Mouse (Mus musculus) embryonic facial prominence, embryonic 12.5 days (tissue): ENCODE data around the gene Lrrc29. TPM values are rescaled to one million over a fixed set of nuclear protein-coding genes. Genes with fewer than 3 reads are reported as not detected.

Experiments
- ATAC-seq: fragments of 200-750 bp; cut with Nextera tagmentation; 2 replicates; pipeline ENCODE4 v1.8.0; 2017; ENCODE audit not compliant: insufficient number of reproducible peaks, insufficient read depth, low FRiP score, low TSS enrichment
- H3K27ac ChIP-seq: fragments of 300-500 bp; sonication (generic); 2 replicates; pipeline ENCODE4 v1.5.1; 2016; ENCODE audit warnings: mild to moderate bottlenecking
- H3K27me3 ChIP-seq: fragments of 300-500 bp; sonication (generic); 2 replicates; pipeline ENCODE4 v1.6.1; 2016; ENCODE audit warnings: mild to moderate bottlenecking, moderate library complexity
- H3K36me3 ChIP-seq: fragments of 300-500 bp; sonication (generic); 2 replicates; pipeline ENCODE4 v1.6.1; 2016; ENCODE audit warnings: mild to moderate bottlenecking
- H3K4me1 ChIP-seq: fragments of 300-500 bp; sonication (generic); 2 replicates; pipeline ENCODE4 v1.6.1; 2016
- H3K4me2 ChIP-seq: fragments of 300-500 bp; sonication (generic); replicated peaks from 2 replicates; pipeline ENCODE4 v1.6.1; 2016; ENCODE audit warnings: mild to moderate bottlenecking, moderate library complexity
- H3K4me3 ChIP-seq: fragments of 300-500 bp; sonication (generic); 2 replicates; pipeline ENCODE4 v1.5.1; 2016; ENCODE audit warnings: mild to moderate bottlenecking
- H3K9ac ChIP-seq: fragments of 300-500 bp; sonication (generic); 2 replicates; pipeline ENCODE4 v1.6.1; 2016; ENCODE audit warnings: mild to moderate bottlenecking, moderate library complexity
- H3K9me3 ChIP-seq: fragments of 300-500 bp; sonication (generic); 2 replicates; pipeline ENCODE4 v1.6.1; 2016; ENCODE audit warnings: mild to moderate bottlenecking, moderate library complexity
- WGBS: fragments of 180-500 bp; shearing (Covaris S2); methylation state at CpG from one replicate; pipeline ENCODE4 v1.1.7; 2016; 5-methylcytosine and 5-hydroxymethylcytosine counted together
- polyA plus RNA-seq: library from polyadenylated mRNA; unstranded; fragments of >200 nt; fragmentation: Nextera tagmentation; extraction: Ambion mirVana; gene quantifications from 2 replicates; pipeline ENCODE4 v1.2.1, GENCODE M21; 2016

Lrrc29 gene
- polyA plus RNA-seq, 1 experiment from 2014 or later: 1.8 TPM

GRCm38 (mm10) chr8:105305211-105306145 lies 20.6 kb downstream of the Lrrc29 start, which contains the start of gene Elmo3:
Gene Elmo3, plus strand, starts transcription at chr8:105305601.
- Histone ChIP-seq H3K27ac (peak within 1 kb of the TSS; percentile 73), H3K27me3 (no peaks in the 10 kb centered on the region), H3K4me1 (peaks cover 25% of the 10 kb centered on the region), H3K4me2 (peak within 1 kb of the TSS; percentile 74), H3K4me3 (peak within 1 kb of the TSS; percentile 32), H3K9ac (peak within 1 kb of the TSS; percentile 49), H3K36me3 (peaks cover 65% of the 10 kb centered on the region), H3K9me3 (no peaks in the 10 kb centered on the region)
- ATAC-seq: peak; percentile 49
- 6% methylated on average over 29 of the region's 30 CpGs for WGBS

DNA sequence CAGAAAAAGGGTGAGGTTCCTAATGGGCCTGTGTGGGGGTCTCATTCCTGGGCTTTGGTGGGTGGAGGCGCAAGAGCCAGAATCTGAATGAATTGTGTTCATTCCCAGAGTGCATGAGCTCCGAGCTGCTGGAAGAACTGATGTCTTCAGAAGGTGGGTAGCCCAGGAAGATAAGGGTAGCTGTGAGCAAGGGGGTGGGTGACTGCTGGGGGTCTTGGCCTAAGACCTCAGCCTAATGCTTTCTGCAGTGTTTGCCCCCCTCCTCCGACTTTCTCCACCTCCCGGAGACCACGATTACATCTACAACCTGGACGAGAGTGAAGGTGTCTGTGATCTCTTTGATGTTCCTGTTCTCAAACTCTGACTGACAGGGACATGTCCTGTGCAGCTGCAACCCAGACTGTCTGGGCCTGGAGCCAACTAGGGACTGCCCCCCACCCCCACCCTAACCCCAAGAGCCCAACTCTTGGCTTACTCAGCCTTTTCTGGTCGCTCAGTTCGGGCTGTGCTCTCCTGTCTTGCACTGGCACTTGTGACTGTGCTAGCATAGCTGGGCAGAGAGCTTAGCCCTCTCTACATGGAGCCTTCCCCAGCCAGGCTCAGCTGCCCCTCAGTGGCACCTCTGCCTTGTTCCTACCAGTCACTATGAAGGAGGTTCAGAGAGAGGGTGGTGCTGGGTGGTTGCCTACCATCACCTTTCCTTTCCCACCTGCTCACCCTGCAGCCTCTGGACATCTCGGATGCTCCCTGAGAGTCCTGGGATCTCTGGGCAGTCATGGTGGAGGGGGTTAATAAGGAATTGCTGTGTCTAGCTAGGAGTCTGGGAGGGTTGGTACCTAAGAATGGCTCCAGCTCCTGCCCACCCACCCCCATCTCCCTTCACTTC lies 21.5 kb downstream of the Lrrc29 start:
- Histone ChIP-seq H3K9ac (no peak overlapping the region), H3K4me3 (no peak overlapping the region), H3K27me3 (no peaks in the 10 kb centered on the region), H3K4me2 (no peak overlapping the region), H3K27ac (peak overlapping the region; percentile 51; the same call in 1 of the 2 replicates), H3K9me3 (no peaks in the 10 kb centered on the region), H3K36me3 (peaks cover 73% of the 10 kb centered on the region), H3K4me1 (peaks cover 25% of the 10 kb centered on the region)
- 69% methylated on average over 9 of the region's 9 CpGs for WGBS
- ATAC-seq: no peak

GRCm38 (mm10) chr8:105303874-105304273 lies 22.2 kb downstream of the Lrrc29 start:
- Histone ChIP-seq H3K4me3 (no peak overlapping the region), H3K27ac (0 out of 2 replicates have a peak overlapping the region, but pooled peaks have one; percentile 51), H3K9me3 (no peaks in the 10 kb centered on the region), H3K36me3 (peaks cover 76% of the 10 kb centered on the region), H3K9ac (no peak overlapping the region), H3K4me1 (peaks cover 28% of the 10 kb centered on the region), H3K27me3 (no peaks in the 10 kb centered on the region), H3K4me2 (no peak overlapping the region)
- 88% methylated on average over 9 of the region's 9 CpGs for WGBS
- ATAC-seq: no peak

GRCm38 (mm10) chr8:105303396-105303795 lies 22.7 kb downstream of the Lrrc29 start:
- Histone ChIP-seq H3K9ac (no peak overlapping the region), H3K9me3 (no peaks in the 10 kb centered on the region), H3K4me2 (no peak overlapping the region), H3K27ac (no peak overlapping the region), H3K4me1 (peaks cover 32% of the 10 kb centered on the region), H3K27me3 (no peaks in the 10 kb centered on the region), H3K4me3 (no peak overlapping the region), H3K36me3 (peaks cover 72% of the 10 kb centered on the region)
- ATAC-seq: no peak
- 87% methylated on average over 8 of the region's 8 CpGs for WGBS

- Histone ChIP-seq H3K36me3 (peaks cover 54% of the 10 kb centered on the region), H3K9me3 (no peaks in the 10 kb centered on the region), H3K4me3 (no peak overlapping the region), H3K4me1 (peaks cover 19% of the 10 kb centered on the region), H3K27ac (no peak overlapping the region), H3K27me3 (no peaks in the 10 kb centered on the region), H3K9ac (no peak overlapping the region), H3K4me2 (no peak overlapping the region)
- no peak for ATAC-seq
- WGBS: 92% methylated on average over 8 of the region's 8 CpGs
Measured at GRCm38 (mm10) chr8:105299962-105300361, 26.1 kb downstream of the Lrrc29 start.

DNA sequence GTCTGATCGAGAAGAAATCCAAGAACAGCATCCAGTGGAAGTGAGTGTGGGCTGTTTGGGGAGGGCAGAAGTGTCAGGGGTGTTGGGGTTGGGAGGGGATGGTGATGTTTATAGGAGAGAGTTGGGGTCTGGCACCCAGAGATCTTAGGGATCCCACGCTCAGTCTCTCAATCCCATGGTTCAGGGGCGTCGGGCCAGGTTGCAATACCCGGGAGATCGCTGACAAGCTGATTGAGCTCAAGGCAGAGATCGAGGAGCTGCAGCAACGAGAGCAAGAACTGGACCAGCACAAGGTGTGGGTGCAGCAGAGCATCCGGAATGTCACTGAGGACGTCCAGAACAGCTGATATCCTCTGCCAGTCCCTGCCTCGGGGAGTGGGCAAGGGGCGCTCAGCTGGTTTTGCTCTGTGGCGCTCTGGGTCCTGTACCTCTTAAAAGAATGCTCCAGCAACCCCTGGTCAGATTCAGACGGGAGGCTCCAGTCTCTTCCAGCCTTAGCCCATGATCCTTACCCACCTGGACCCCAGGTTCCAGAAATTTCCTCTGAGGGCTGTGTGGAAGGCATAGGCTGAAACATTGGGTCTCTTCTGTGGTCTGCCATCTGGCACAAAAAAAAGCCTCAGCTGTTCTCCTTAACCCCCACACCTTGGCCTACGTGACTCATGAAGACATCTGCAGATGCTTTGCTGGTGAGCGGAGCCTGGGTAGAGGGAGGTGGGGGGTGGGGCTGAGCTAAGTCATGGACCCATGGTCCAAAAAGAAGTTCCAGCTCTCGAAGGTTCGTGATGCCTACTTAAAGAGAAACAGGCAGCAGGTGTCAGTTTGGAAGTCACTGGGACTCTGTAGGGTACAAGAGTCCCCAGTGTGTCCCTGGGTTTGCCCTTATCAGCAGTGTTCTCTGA lies 27.5 kb downstream of the Lrrc29 start:
- Histone ChIP-seq H3K4me3 (peak overlapping the region; percentile 96), H3K9ac (peak overlapping the region; percentile 93), H3K9me3 (no peaks in the 10 kb centered on the region), H3K27ac (no peak overlapping the region), H3K4me2 (peak overlapping the region; percentile 98), H3K4me1 (peaks cover 11% of the 10 kb centered on the region), H3K36me3 (peaks cover 45% of the 10 kb centered on the region), H3K27me3 (0 out of 2 replicates have a peak, but pooled peaks cover 3% of the 10 kb centered on the region)
- 55% methylated on average over 18 of the region's 18 CpGs for WGBS
- no peak for ATAC-seq

GRCm38 (mm10) chr8:105297511-105298192 lies 28.4 kb downstream of the Lrrc29 start, which contains the start of gene E2f4:
Gene E2f4, plus strand, starts transcription at chr8:105297663.
- H3K27ac ChIP-seq: peak within 1 kb of the TSS; percentile 50; the same call in 1 of the 2 replicates
- H3K36me3 ChIP-seq: peaks cover 36% of the 10 kb centered on the region
- peaks cover 8% of the 10 kb centered on the region; the same call in 1 of the 2 replicates for H3K27me3 ChIP-seq
- H3K4me1 ChIP-seq: peaks cover 11% of the 10 kb centered on the region
- H3K4me3 ChIP-seq: peak within 1 kb of the TSS; percentile 96
- no peaks in the 10 kb centered on the region for H3K9me3 ChIP-seq
- under 1% methylated on average over 53 of the region's 58 CpGs for WGBS
- peak within 1 kb of the TSS; percentile 93 for H3K9ac ChIP-seq
- peak; percentile 73 for ATAC-seq
- H3K4me2 ChIP-seq: peak within 1 kb of the TSS; percentile 98

DNA sequence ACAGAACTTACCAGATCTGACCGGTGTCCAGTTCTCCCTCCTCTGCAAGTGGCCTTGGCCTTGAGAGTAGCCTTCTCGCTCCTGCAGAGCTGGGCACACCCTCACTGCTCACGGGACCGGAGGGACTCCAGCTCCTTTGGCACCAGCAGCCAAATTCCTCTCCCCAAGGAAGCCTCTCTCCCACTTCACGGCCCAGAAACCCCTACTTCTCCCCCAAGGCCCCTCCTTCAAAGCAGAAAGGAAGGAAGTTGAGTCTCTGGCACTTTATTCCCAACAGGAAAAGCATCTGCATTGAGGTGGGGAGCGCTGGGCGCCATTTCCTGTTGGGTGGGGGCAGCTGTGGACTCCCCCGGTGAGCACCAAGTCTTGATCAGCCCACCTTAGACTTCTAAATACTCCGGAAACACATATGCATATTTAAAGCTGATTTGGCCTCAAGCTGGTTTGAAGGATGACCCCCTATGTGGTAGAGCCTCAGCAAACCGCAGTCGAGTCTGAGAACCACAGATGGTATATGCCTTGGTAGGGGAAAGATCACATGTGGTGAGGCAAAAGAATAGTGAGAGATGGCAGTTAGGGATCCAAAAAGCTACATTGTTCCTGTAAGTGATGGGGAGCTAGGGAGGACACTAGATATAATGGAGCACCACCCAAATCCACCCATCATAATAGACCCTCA lies 30.0 kb downstream of the Lrrc29 start, which contains the start of gene Exoc3l:
Gene Exoc3l (minus strand): TSS at position 207 of the 679 bp plus-strand sequence.
- Histone ChIP-seq H3K9ac (no peak within 1 kb of the TSS), H3K27ac (no peak within 1 kb of the TSS), H3K4me2 (peak within 1 kb of the TSS; percentile 98), H3K27me3 (peaks cover 8% of the 10 kb centered on the region; the same call in 1 of the 2 replicates), H3K4me1 (peaks cover 11% of the 10 kb centered on the region), H3K4me3 (peak within 1 kb of the TSS; percentile 96), H3K9me3 (no peaks in the 10 kb centered on the region), H3K36me3 (peaks cover 20% of the 10 kb centered on the region)
- no peak for ATAC-seq
- 66% methylated on average over 11 of the region's 11 CpGs for WGBS

DNA sequence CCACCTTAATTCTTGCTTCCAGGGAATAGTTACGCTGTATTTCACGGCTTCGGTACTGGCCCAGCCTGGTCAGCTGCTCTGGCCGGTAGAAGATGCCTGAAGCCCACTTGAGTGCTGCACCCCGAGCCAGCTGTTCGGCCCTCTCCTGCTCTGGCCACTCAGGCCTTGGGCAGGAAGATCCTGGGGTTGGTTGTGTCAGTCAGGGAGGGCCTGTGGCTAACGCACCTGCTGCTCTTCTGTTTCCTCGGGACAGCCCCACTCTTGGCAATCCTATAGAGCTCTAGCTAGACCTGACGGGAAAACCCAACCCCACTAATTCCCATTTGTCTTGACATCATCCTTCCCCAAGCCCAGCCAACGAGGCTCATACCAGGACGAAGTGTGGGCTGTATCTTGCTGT lies 30.8 kb downstream of the Lrrc29 start:
- no peak for ATAC-seq
- H3K9ac ChIP-seq: no peak overlapping the region
- 73% methylated on average over 11 of the region's 11 CpGs for WGBS
- peaks cover 12% of the 10 kb centered on the region for H3K36me3 ChIP-seq
- peaks cover 14% of the 10 kb centered on the region for H3K27me3 ChIP-seq
- no peak overlapping the region for H3K4me2 ChIP-seq
- peaks cover 17% of the 10 kb centered on the region for H3K4me1 ChIP-seq
- no peak overlapping the region for H3K4me3 ChIP-seq
- H3K9me3 ChIP-seq: no peaks in the 10 kb centered on the region
- no peak overlapping the region for H3K27ac ChIP-seq

- peaks cover 19% of the 10 kb centered on the region for H3K27me3 ChIP-seq
- no peak for ATAC-seq
- WGBS: 62% methylated on average over 9 of the region's 9 CpGs
- no peak overlapping the region for H3K27ac ChIP-seq
- H3K9me3 ChIP-seq: no peaks in the 10 kb centered on the region
- no peak overlapping the region for H3K4me3 ChIP-seq
- H3K4me2 ChIP-seq: 0 out of 2 replicates have a peak overlapping the region, but pooled peaks have one; percentile 8
- peaks cover 22% of the 10 kb centered on the region for H3K4me1 ChIP-seq
- H3K36me3 ChIP-seq: peaks cover 7% of the 10 kb centered on the region
- H3K9ac ChIP-seq: no peak overlapping the region
Measured at GRCm38 (mm10) chr8:105294776-105295175, 31.3 kb downstream of the Lrrc29 start.
